Mouse (Mus musculus): ENCODE measurements around the gene Zfp967. TPM values are rescaled to one million over a fixed set of nuclear protein-coding genes. Genes with fewer than 3 reads are reported as not detected.

Gene Zfp967
- not detected for polyA plus RNA-seq (2015; fragmentation: Illumina TruSeq; extraction: RNeasy Lipid Tissue Mini Kit (QIAGEN cat#74804); ENCODE audit: insufficient read depth, low replicate concordance)

GRCm38 (mm10) chr2:176520756-176521155, at the start of gene Zfp967:
Gene Zfp967 (plus strand): TSS chr2:176521056.

GRCm38 (mm10) chr2:176486683-176487082, 34.2 kb upstream of the Zfp967 start, which contains the start of gene Gm14434:
Gene Gm14434 (minus strand): TSS chr2:176486783.

Other genes starting within 250 kb of the Zfp967 start
- not detected for gene Gm11009, start 201.6 kb upstream of the Zfp967 start, polyA plus RNA-seq (2015; fragmentation: Illumina TruSeq; extraction: RNeasy Lipid Tissue Mini Kit (QIAGEN cat#74804); ENCODE audit: insufficient read depth, low replicate concordance)
- gene Gm14435, start 97.5 kb upstream of the Zfp967 start, polyA plus RNA-seq (2015; fragmentation: Illumina TruSeq; extraction: RNeasy Lipid Tissue Mini Kit (QIAGEN cat#74804); ENCODE audit: insufficient read depth, low replicate concordance): 5.1 TPM
- 1.8 TPM for gene Gm14434, start 34.3 kb upstream of the Zfp967 start, polyA plus RNA-seq (2015; fragmentation: Illumina TruSeq; extraction: RNeasy Lipid Tissue Mini Kit (QIAGEN cat#74804); ENCODE audit: insufficient read depth, low replicate concordance)
- gene Gm14308, start 115.3 kb downstream of the Zfp967 start, polyA plus RNA-seq (2015; fragmentation: Illumina TruSeq; extraction: RNeasy Lipid Tissue Mini Kit (QIAGEN cat#74804); ENCODE audit: insufficient read depth, low replicate concordance): 6.7 TPM
- gene Zfp973, start 149.5 kb downstream of the Zfp967 start, polyA plus RNA-seq (2015; fragmentation: Illumina TruSeq; extraction: RNeasy Lipid Tissue Mini Kit (QIAGEN cat#74804); ENCODE audit: insufficient read depth, low replicate concordance): 35.0 TPM
- gene Gm14305, start 187.3 kb downstream of the Zfp967 start, polyA plus RNA-seq (2015; fragmentation: Illumina TruSeq; extraction: RNeasy Lipid Tissue Mini Kit (QIAGEN cat#74804); ENCODE audit: insufficient read depth, low replicate concordance): 26.7 TPM

Measured in spleen, adult 10 weeks (tissue).